Mouse (Mus musculus): Measurements from ENCODE around the gene Esrp2.

- no peak for TF ChIP-seq TAL1 (IDR thresholded peaks at IDR 0.05; ENCODE audit: low read length)
- TF ChIP-seq GATA1 (IDR thresholded peaks at IDR 0.05; ENCODE audit: low read length) = no peak
Observed at GRCm38 (mm10) chr8:106108729-106109128, 28.0 kb downstream of the Esrp2 start.
